Mouse (Mus musculus) megakaryocyte, embryonic 14.5 days (primary cell): ENCODE measurements around the gene Tmem161b.

Experiments
- FLI1 ChIP-seq: IDR thresholded peaks from 2 replicates; pipeline ENCODE4 v1.6.1; 2012; ENCODE audit warnings: low read length, inconsistent platforms, mixed read lengths
- GATA1 ChIP-seq: IDR thresholded peaks from 3 replicates; pipeline ENCODE4 v1.6.1; 2012; ENCODE audit warnings: mixed read lengths, low read length, inconsistent platforms, borderline replicate concordance

DNA sequence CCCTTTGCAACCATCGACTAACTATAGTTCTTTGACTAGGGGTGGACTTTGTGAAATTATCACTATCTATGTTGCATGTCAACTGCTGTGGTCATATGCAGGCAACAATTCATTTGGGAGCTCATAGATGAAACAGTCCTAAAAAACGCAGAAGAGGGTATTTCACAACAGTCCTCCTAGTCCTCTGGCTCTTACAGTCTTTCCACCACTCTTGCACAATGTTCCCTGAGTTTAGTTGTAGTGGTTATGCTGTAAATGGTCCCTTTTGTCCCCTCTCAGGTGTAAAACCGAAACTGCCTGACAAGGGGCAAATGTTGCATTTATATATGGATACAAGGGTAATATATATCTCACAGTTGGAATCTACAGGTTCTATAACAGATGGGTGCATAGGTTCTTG lies 29.4 kb upstream of the Tmem161b start:
- no peak for TF ChIP-seq GATA1
- TF ChIP-seq FLI1: no peak
